13 mouse cellular contexts compared by ENCODE assay signal in the genomic region with DNA sequence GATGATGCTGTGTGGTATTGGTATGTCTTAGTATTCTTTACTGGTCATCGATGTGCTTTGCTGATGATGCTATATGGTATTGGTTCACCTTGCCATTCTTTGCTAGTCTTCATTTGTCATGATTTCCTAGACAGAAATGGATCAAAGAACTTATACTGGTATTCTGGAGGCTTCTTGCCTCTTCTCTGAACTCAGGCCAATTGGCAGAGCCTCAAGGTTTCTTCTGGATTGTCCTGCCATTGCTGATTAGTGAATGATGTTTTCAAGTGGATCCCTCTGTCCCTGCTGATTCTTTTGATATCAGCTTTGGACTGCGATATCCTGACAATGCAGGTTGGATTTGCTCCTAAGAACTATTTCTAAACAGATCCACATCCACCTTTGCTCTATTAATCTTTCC.
"Had no signal": no experiment of that assay in that cellular context is flagged by ENCODE, and none has a peak within 500 bp of the region (broad histone marks: within the 10 kb centered on the region; RNA-seq: fewer than 3 reads in every experiment).

No protein-coding gene starts in this region.

- DNase-seq: kidney, postnatal 14 days; kidney, postnatal 4 days; liver; lung, adult 18-20 months; lung, postnatal 10 days; lung, postnatal 36 days; right cerebral cortex, postnatal 4 days; thymus, adult 2 months; thymus, postnatal 14 days; thymus, postnatal 4 days had no signal

- ATAC-seq: liver, embryonic 12.5 days; midbrain, embryonic 13.5 days; midbrain, embryonic 16.5 days had no signal
